Comparison of ENCODE assay signal across 10 mouse cellular contexts in genomic region chr7:37563831-37564400, GRCm38 (mm10).
DNase-seq lines count a peak whose midpoint lies in the region; ATAC-seq lines count a peak whose summit lies in the region.
"Had no signal": no experiment of that assay in that cellular context is flagged by ENCODE, and none has a peak within 500 bp of the region (broad histone marks: within the 10 kb centered on the region; RNA-seq: fewer than 3 reads in every experiment).

No protein-coding gene starts in this region.

- no peaks in the 10 kb centered on the region for H3K9me3 ChIP-seq in intestine, embryonic 16.5 days (ENCODE audit: control insufficient read depth, low read length)
- H3K9me3 ChIP-seq in intestine, embryonic 15.5 days: no peaks in the 10 kb centered on the region
- no peaks in the 10 kb centered on the region for H3K9me3 ChIP-seq in embryonic facial prominence, embryonic 15.5 days (replicated peaks)
- H3K9me3 ChIP-seq in hindbrain, embryonic 16.5 days (ENCODE audit: control insufficient read depth, low read length): no peaks in the 10 kb centered on the region
- no peaks in the 10 kb centered on the region for H3K9me3 ChIP-seq in neural tube, embryonic 11.5 days (ENCODE audit: control insufficient read depth, low read length)

- H3K4me1 ChIP-seq in intestine, embryonic 16.5 days (ENCODE audit: control insufficient read depth, insufficient read depth, low read length): no peaks in the 10 kb centered on the region; the same call in 1 of the 2 replicates
- peaks cover 12% of the 10 kb centered on the region; the same call in 1 of the 2 replicates for H3K4me1 ChIP-seq in intestine, embryonic 15.5 days (replicated peaks)
- H3K4me1 ChIP-seq in embryonic facial prominence, embryonic 15.5 days: peaks cover 28% of the 10 kb centered on the region
- peaks cover 47% of the 10 kb centered on the region for H3K4me1 ChIP-seq in hindbrain, embryonic 16.5 days (ENCODE audit: control insufficient read depth, insufficient read depth, low read depth, low read length)
- peaks cover 47% of the 10 kb centered on the region for H3K4me1 ChIP-seq in neural tube, embryonic 11.5 days (ENCODE audit: control insufficient read depth, insufficient read depth, low read length)

- H3K27me3 ChIP-seq in intestine, embryonic 16.5 days (replicated peaks; ENCODE audit: control insufficient read depth, insufficient read depth, low read length): no peaks in the 10 kb centered on the region
- no peaks in the 10 kb centered on the region for H3K27me3 ChIP-seq in intestine, embryonic 15.5 days (replicated peaks)
- no peaks in the 10 kb centered on the region for H3K27me3 ChIP-seq in embryonic facial prominence, embryonic 15.5 days
- H3K27me3 ChIP-seq in hindbrain, embryonic 16.5 days (replicated peaks; ENCODE audit: control insufficient read depth, insufficient read depth, low read length): no peaks in the 10 kb centered on the region
- no peaks in the 10 kb centered on the region for H3K27me3 ChIP-seq in neural tube, embryonic 11.5 days (ENCODE audit: control insufficient read depth, insufficient read depth, low read length)

- WGBS in intestine, embryonic 16.5 days: 57% methylated on average over 6 of the region's 6 CpGs
- whole genome bisulfite sequencing in intestine, embryonic 15.5 days: 61% methylated on average over 6 of the region's 6 CpGs
- 45% methylated on average over 6 of the region's 6 CpGs for WGBS in embryonic facial prominence, embryonic 15.5 days
- WGBS in hindbrain, embryonic 16.5 days: 22% methylated on average over 6 of the region's 6 CpGs
- 15% methylated on average over 6 of the region's 6 CpGs for WGBS in neural tube, embryonic 11.5 days

- no peak overlapping the region for H3K4me3 ChIP-seq in intestine, embryonic 16.5 days (ENCODE audit: low read length)
- no peak overlapping the region for H3K4me3 ChIP-seq in intestine, embryonic 15.5 days (replicated peaks)
- 0 out of 2 replicates have a peak overlapping the region, but pooled peaks have one; percentile 10 for H3K4me3 ChIP-seq in embryonic facial prominence, embryonic 15.5 days (replicated peaks)
- no peak overlapping the region for H3K4me3 ChIP-seq in hindbrain, embryonic 16.5 days (ENCODE audit: low read length)
- no peak overlapping the region for H3K4me3 ChIP-seq in neural tube, embryonic 11.5 days (ENCODE audit: low read depth, low read length)

- H3K36me3 ChIP-seq in intestine, embryonic 16.5 days (ENCODE audit: control insufficient read depth, insufficient read depth, low read length): no peaks in the 10 kb centered on the region
- H3K36me3 ChIP-seq in intestine, embryonic 15.5 days: no peaks in the 10 kb centered on the region
- no peaks in the 10 kb centered on the region for H3K36me3 ChIP-seq in embryonic facial prominence, embryonic 15.5 days
- no peaks in the 10 kb centered on the region for H3K36me3 ChIP-seq in hindbrain, embryonic 16.5 days (ENCODE audit: control insufficient read depth, insufficient read depth, low read length)
- H3K36me3 ChIP-seq in neural tube, embryonic 11.5 days (ENCODE audit: control insufficient read depth, insufficient read depth, low read length): no peaks in the 10 kb centered on the region

- peak overlapping the region; percentile 8; the same call in 1 of the 2 replicates for H3K27ac ChIP-seq in intestine, embryonic 16.5 days (ENCODE audit: low read length)
- H3K27ac ChIP-seq in intestine, embryonic 15.5 days: no peak overlapping the region
- H3K27ac ChIP-seq in embryonic facial prominence, embryonic 15.5 days (replicated peaks): no peak overlapping the region
- peak overlapping the region; percentile 55 for H3K27ac ChIP-seq in hindbrain, embryonic 16.5 days (ENCODE audit: low read depth, low read length)
- H3K27ac ChIP-seq in neural tube, embryonic 11.5 days (ENCODE audit: low read depth, low read length): peak overlapping the region; percentile 34; the same call in 1 of the 2 replicates

- ATAC-seq in intestine, embryonic 16.5 days: no peak
- no peak for ATAC-seq in intestine, embryonic 15.5 days
- ATAC-seq in embryonic facial prominence, embryonic 15.5 days (ENCODE audit: insufficient number of reproducible peaks, low FRiP score, low TSS enrichment, low read depth): no peak
- ATAC-seq in hindbrain, embryonic 16.5 days: no peak
- no peak for ATAC-seq in neural tube, embryonic 11.5 days (ENCODE audit: insufficient read depth, low FRiP score, low TSS enrichment)

- no peak overlapping the region for H3K4me2 ChIP-seq in intestine, embryonic 16.5 days (ENCODE audit: low read depth, low read length)
- no peak overlapping the region for H3K4me2 ChIP-seq in intestine, embryonic 15.5 days (replicated peaks)
- peak overlapping the region; percentile 27; the same call in 1 of the 2 replicates for H3K4me2 ChIP-seq in embryonic facial prominence, embryonic 15.5 days (replicated peaks)
- H3K4me2 ChIP-seq in hindbrain, embryonic 16.5 days (ENCODE audit: low read length): peak overlapping the region; percentile 26
- peak overlapping the region; percentile 13 for H3K4me2 ChIP-seq in neural tube, embryonic 11.5 days (ENCODE audit: low read depth)

- no peak for DNase-seq in neural tube, embryonic 11.5 days (ENCODE audit: low spot score)
- no peak for DNase-seq in left cerebral cortex, adult 11 months (ENCODE audit: low spot score)
- DNase-seq in spleen, postnatal 10 days (ENCODE audit: low spot score in 2 of 2): no peak
- no peak for DNase-seq in heart, postnatal 4 days
- DNase-seq: cerebellum, adult 11 months; thymus, adult 18-20 months had no signal

- no peak overlapping the region for H3K9ac ChIP-seq in intestine, embryonic 16.5 days (ENCODE audit: low read depth, low read length)
- no peak overlapping the region for H3K9ac ChIP-seq in intestine, embryonic 15.5 days
- H3K9ac ChIP-seq in embryonic facial prominence, embryonic 15.5 days: no peak overlapping the region
- H3K9ac ChIP-seq in hindbrain, embryonic 16.5 days (ENCODE audit: low read depth, low read length): no peak overlapping the region
- H3K9ac ChIP-seq in neural tube, embryonic 11.5 days (ENCODE audit: low read length): no peak overlapping the region

Comparison
In these comparisons a context has a peak if more than half of its experiments do, and no peak if none do; other contexts are left out.
1. H3K27ac ChIP-seq: peak in intestine, embryonic 16.5 days (single experiment), hindbrain, embryonic 16.5 days (single experiment) and neural tube, embryonic 11.5 days (single experiment); none in intestine, embryonic 15.5 days (single experiment) and embryonic facial prominence, embryonic 15.5 days (single experiment).
2. H3K4me2 ChIP-seq: peak in embryonic facial prominence, embryonic 15.5 days (single experiment), hindbrain, embryonic 16.5 days (single experiment) and neural tube, embryonic 11.5 days (single experiment); none in intestine, embryonic 16.5 days (single experiment) and intestine, embryonic 15.5 days (single experiment).